Mouse (Mus musculus) embryo, embryonic 10.5 days (tissue): ENCODE data around the gene Rbfox3.
"Not testable (repeated sequence)": the region's sequence is repeated elsewhere in the genome, so short reads cannot be mapped to it uniquely, and the experiment has no call there.

ENCODE experiments used
- DNase-seq: peaks from one replicate; pipeline ENCODE4 v3.0.0-alpha.2; 2015; ENCODE audit warnings: low spot score

The Rbfox3 gene

GRCm38 (mm10) chr11:118825280-118826094, 85.9 kb downstream of the Rbfox3 start:
- no peak for DNase-seq

DNA sequence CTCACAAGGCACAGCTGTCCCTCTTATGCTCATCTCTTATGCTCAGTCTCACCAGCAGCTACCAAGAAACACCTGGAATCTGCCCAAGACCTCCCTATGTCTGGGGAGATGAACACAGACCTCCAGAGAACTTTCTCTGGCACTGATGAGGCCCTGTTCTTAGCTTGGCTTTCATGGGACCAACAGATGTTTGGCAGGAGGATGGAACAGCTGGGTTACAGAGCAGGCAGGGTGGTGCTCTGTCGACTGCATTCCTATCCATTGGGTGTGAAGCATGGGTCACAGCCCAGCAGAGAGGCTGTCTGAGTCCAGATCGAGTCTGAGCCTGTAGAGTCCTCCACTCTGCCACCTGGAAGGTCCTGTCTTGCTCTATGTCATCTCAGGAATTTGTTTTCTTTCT, 90.0 kb downstream of the Rbfox3 start:
- DNase-seq = no peak

- no peak for DNase-seq
These were observed 92.9 kb downstream of the Rbfox3 start for GRCm38 (mm10) chr11:118818528-118818927.

DNA sequence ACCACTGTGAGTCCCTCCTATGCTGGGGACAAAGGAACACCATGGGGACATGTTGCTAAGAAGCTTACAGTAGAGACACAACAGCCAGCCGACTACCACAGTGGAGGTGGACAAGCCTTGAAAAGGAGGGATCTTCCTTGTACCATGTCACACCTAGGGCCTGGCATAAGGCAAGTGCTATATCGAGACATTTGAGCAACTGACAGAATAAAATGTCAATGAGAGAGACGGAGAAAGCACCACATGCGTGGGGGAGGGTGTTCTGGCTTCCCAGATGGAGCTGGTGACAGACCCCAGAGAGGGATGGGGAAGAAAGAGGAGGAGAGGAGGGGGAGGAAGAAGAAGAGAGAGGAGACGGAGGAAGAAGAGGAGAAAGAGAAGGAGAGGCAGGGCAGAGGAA, 96.3 kb downstream of the Rbfox3 start:
- DNase-seq = no peak

DNA sequence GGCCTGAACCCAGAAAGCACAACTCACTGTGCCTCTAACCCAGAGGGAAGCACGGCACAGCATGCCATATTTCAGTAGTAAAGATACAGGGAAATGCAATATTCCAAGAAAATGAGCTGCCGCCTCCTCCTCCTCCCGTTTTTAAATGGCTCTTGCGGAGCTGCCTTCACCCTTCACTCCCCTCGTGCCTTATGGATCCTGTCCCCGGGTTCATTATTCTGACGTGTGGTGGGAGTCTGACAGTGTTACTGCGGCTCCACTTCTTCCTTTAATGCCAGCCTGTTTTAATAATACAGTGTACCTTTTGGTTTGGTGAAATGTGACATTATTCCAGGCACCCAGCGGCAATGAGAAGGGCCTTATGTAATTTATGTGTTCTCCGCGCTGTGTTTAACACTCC, 97.5 kb downstream of the Rbfox3 start:
- no peak for DNase-seq

DNA sequence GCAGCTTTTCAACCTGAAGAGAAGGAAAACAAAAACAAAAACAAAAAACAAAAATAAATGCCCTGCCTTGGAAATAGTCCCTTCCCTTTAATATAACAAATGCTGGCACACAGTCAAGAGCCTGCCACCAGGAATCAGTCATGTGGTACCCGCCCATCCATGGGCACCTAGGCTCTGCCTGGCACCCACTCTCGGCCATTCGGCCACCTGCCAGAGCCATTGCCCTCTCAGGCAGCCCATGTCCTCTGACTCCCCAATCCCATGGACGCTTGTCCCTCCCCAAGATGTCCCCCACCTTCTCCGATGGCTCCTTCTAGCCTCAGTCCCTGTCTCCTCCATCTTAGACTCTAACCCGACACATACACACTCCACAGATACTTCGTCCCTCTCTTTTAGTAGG, 100.0 kb downstream of the Rbfox3 start:
- DNase-seq = no peak

DNA sequence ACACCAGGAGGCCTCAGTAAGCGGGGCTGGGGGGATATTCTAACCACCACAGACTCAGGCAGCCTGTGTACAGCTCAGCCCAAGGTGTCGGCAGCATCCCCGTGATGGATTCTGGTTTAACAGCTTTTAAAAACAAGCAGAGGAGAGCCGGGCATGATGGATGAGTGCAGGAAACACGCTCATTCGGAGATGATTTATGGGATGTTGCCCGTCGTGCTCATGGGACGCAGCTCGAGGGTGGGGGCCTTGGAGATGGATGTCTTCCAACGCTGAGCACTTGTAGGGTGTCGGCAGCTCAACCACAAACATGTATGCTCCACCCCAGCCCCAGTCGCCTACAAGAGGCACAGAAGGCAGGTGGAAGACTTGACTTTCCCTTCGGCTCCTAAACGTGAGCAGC, 103.9 kb downstream of the Rbfox3 start:
- peak; percentile 35 for DNase-seq

DNA sequence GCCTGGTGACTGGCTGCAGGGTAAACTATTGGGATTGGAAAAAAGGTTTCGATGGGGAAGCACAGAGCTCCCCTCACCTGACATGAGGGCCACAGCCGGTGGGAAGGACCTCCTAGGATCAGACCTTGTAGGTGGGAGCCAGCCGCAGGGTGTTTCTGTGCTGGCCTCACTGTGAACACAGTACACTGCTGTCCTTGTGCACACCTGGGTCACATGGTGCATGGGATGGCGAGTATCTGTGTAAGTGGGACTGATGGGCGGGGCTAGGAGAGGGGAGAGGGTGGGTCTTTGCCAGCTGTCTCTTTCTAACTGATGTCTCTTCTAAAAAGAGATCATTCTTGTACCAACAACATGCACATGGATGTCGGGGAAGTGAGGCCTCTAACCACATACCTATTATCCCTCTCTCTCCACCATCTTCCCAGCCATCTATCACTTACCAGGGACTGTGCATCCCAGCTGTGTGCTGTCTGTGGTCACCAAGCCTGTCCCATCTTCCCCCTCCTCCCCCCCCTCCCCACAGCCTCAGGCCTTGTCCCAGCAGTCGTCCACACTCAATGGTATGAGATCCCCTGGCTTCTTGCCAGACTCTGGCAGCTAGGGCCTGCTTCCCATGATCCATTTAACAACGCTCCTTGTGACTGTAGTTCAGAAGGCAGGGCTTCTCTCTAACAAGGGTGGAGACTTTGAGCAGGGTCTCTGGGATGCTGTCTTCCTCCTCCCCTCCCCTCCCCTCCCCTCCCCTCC, 116.4 kb downstream of the Rbfox3 start:
- DNase-seq = no peak

DNA sequence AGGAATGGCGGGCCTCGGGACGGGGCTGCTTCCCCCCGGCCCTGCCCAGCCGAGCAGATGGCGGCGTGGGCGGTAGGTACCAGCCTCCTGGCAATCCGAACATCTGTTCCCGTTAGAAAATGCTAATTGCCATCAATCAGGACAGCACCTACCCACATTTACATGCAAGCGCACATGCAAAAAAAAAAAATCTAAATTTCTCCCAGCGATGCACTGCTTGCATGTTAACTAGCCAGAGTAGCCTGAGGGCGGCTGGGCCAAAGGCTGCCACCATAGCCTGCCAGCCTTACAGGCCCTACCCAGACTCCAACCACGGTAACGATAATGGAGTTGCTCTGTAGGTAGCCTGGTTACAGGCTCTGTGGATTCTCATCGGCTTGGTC, 117.8 kb downstream of the Rbfox3 start:
- DNase-seq = no peak

- no peak for DNase-seq
These were observed 118.3 kb downstream of the Rbfox3 start for GRCm38 (mm10) chr11:118792916-118793638.

GRCm38 (mm10) chr11:118792163-118792915, 119.1 kb downstream of the Rbfox3 start:
- no peak for DNase-seq

- no peak for DNase-seq
These were observed 120.0 kb downstream of the Rbfox3 start for GRCm38 (mm10) chr11:118791391-118791790.

GRCm38 (mm10) chr11:118788091-118788490, 123.3 kb downstream of the Rbfox3 start:
- no peak for DNase-seq

GRCm38 (mm10) chr11:118782677-118783076, 128.7 kb downstream of the Rbfox3 start:
- no peak for DNase-seq

GRCm38 (mm10) chr11:118775753-118776152, 135.6 kb downstream of the Rbfox3 start:
- peak; percentile 70 for DNase-seq

- not testable (repeated sequence) for DNase-seq
These were observed 136.6 kb downstream of the Rbfox3 start for GRCm38 (mm10) chr11:118774777-118775176.

- DNase-seq = no peak
These were observed 138.3 kb downstream of the Rbfox3 start for GRCm38 (mm10) chr11:118773076-118773583.

DNA sequence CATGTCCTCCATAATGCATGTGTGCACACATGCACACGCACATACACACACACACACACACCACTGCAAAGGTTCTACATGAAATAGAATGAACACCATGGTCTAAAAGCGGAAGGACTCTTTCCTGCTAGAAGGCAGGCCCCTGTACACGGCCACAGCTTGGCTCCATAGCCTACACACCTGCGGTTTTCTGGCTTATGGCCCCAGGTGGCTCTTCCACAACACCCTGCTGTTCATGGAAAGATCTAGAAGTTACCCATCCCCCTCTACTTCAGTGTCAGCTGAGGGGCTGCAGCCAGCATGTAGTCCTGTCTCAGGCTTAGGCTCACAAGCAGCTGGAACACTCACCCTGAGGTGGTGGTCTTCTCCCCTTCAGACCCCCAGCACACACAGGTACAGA, 140.0 kb downstream of the Rbfox3 start:
- DNase-seq = no peak

GRCm38 (mm10) chr11:118770789-118771188, 140.6 kb downstream of the Rbfox3 start:
- DNase-seq = no peak

GRCm38 (mm10) chr11:118769542-118769941, 141.9 kb downstream of the Rbfox3 start:
- no peak for DNase-seq

- no peak for DNase-seq
These were observed 143.0 kb downstream of the Rbfox3 start for GRCm38 (mm10) chr11:118768441-118768840.

GRCm38 (mm10) chr11:118767411-118767810, 144.0 kb downstream of the Rbfox3 start:
- DNase-seq = no peak
